8 mouse cellular contexts compared by ENCODE assay signal in genomic region chrX:53975545-53976272, GRCm38 (mm10).
DNase-seq lines count a peak whose midpoint lies in the region; ATAC-seq and TF ChIP-seq lines count a peak whose summit lies in the region.

No protein-coding gene starts in this region.

- intact Hi-C loops in left cerebral cortex, postnatal 10 days (cut with DNase I), result no loop called here

- H3K4me3 ChIP-seq in testis, adult 2 months (ENCODE audit: control insufficient read depth, low read depth, low read length), result peak overlapping the region; percentile 9; the same call in 1 of the 2 replicates
- peak overlapping the region; percentile 32 for H3K4me3 ChIP-seq in forebrain, postnatal 0 days (ENCODE audit: low read depth, low read length)
- H3K4me3 ChIP-seq in liver, embryonic 14.5 days (ENCODE audit: insufficient read depth in 1 of 2, low read depth in 2 of 2, low read length in 2 of 2), result no peak overlapping the region
- peak overlapping the region; percentile 29 for H3K4me3 ChIP-seq in stomach, postnatal 0 days (ENCODE audit: low read depth, low read length)

- H3K9me3 ChIP-seq in forebrain, postnatal 0 days (ENCODE audit: low read length), result no peaks in the 10 kb centered on the region
- H3K9me3 ChIP-seq in liver, embryonic 14.5 days (ENCODE audit: control insufficient read depth, low read length), result no peaks in the 10 kb centered on the region
- no peaks in the 10 kb centered on the region for H3K9me3 ChIP-seq in stomach, postnatal 0 days (ENCODE audit: control insufficient read depth, low read length)

- no peak overlapping the region for H3K27ac ChIP-seq in testis, adult 2 months (ENCODE audit: control insufficient read depth, insufficient read depth, low read depth, low read length)
- H3K27ac ChIP-seq in forebrain, postnatal 0 days (ENCODE audit: low read depth, low read length), result no peak overlapping the region
- H3K27ac ChIP-seq in liver, embryonic 14.5 days, result no peak overlapping the region
- H3K27ac ChIP-seq in stomach, postnatal 0 days (replicated peaks), result no peak overlapping the region

- WGBS in forebrain, postnatal 0 days, result 31% methylated on average over 28 of the region's 28 CpGs
- 10% methylated on average over 27 of the region's 28 CpGs for WGBS in liver, embryonic 14.5 days (ENCODE audit: insufficient replicate concordance)
- 22% methylated on average over 26 of the region's 28 CpGs for WGBS in stomach, postnatal 0 days

- DNase-seq in testis, postnatal 10 days (ENCODE audit: low spot score), result no peak
- no peak for DNase-seq in forebrain, postnatal 0 days
- no peak for DNase-seq in liver, embryonic 14.5 days (ENCODE audit: low read depth in 3 of 3, low spot score in 3 of 3)
- no peak for DNase-seq in stomach, postnatal 0 days (ENCODE audit: low spot score)
- no peak for DNase-seq in left cerebral cortex, postnatal 10 days (ENCODE audit: extremely low spot score in 1 of 2, low spot score in 2 of 2)
- DNase-seq in adrenal gland, adult (ENCODE audit: inconsistent age in 2 of 2, low spot score in 1 of 2), result no peak
- DNase-seq in yolk sac, embryonic 10.5 days (ENCODE audit: low spot score), result no peak

- peak overlapping the region; percentile 63 for H3K4me2 ChIP-seq in forebrain, postnatal 0 days (ENCODE audit: low read depth)
- 0 out of 2 replicates have a peak overlapping the region, but pooled peaks have one; percentile 6 for H3K4me2 ChIP-seq in liver, embryonic 14.5 days (ENCODE audit: low read depth)
- peak overlapping the region; percentile 52 for H3K4me2 ChIP-seq in stomach, postnatal 0 days (replicated peaks; ENCODE audit: low read depth)

- TF ChIP-seq POLR2A in testis, adult 2 months (IDR thresholded peaks at IDR 0.05; ENCODE audit: control insufficient read depth, low read depth, low read length), result no peak

- H3K36me3 ChIP-seq in testis, adult 2 months (ENCODE audit: control insufficient read depth, insufficient read depth, low read length), result no peaks in the 10 kb centered on the region
- H3K36me3 ChIP-seq in forebrain, postnatal 0 days (ENCODE audit: insufficient read depth), result no peaks in the 10 kb centered on the region
- H3K36me3 ChIP-seq in liver, embryonic 14.5 days (replicated peaks; ENCODE audit: control insufficient read depth, insufficient read depth, low read depth), result no peaks in the 10 kb centered on the region
- H3K36me3 ChIP-seq in stomach, postnatal 0 days (ENCODE audit: control insufficient read depth, insufficient read depth, low read length), result no peaks in the 10 kb centered on the region

- ATAC-seq in forebrain, postnatal 0 days, result no peak
- no peak for ATAC-seq in liver, embryonic 14.5 days (ENCODE audit: insufficient read depth)
- no peak for ATAC-seq in stomach, postnatal 0 days (ENCODE audit: low FRiP score, low TSS enrichment)

- peaks cover 9% of the 10 kb centered on the region for H3K4me1 ChIP-seq in testis, adult 2 months (ENCODE audit: control insufficient read depth, insufficient read depth, low read length)
- H3K4me1 ChIP-seq in forebrain, postnatal 0 days (ENCODE audit: insufficient read depth), result no peaks in the 10 kb centered on the region
- H3K4me1 ChIP-seq in liver, embryonic 14.5 days (replicated peaks; ENCODE audit: control insufficient read depth in 2 of 2, insufficient read depth in 2 of 2, low read length in 1 of 2), result no peaks in the 10 kb centered on the region
- no peaks in the 10 kb centered on the region for H3K4me1 ChIP-seq in stomach, postnatal 0 days (replicated peaks; ENCODE audit: control insufficient read depth, insufficient read depth)

- H3K27me3 ChIP-seq in testis, adult 2 months (ENCODE audit: control insufficient read depth, insufficient read depth, low read length), result no peaks in the 10 kb centered on the region
- no peaks in the 10 kb centered on the region for H3K27me3 ChIP-seq in forebrain, postnatal 0 days (ENCODE audit: insufficient read depth, low read length)
- peaks cover 5% of the 10 kb centered on the region; the same call in 1 of the 2 replicates for H3K27me3 ChIP-seq in liver, embryonic 14.5 days (ENCODE audit: control insufficient read depth, insufficient read depth, low read length)
- H3K27me3 ChIP-seq in stomach, postnatal 0 days (ENCODE audit: control insufficient read depth, insufficient read depth, low read length), result no peaks in the 10 kb centered on the region

- TF ChIP-seq EP300 in liver, embryonic 14.5 days (IDR thresholded peaks at IDR 0.05; ENCODE audit: low read depth), result no peak
- TF ChIP-seq EP300 in stomach, postnatal 0 days (optimal IDR thresholded peaks at IDR 0.05), result no peak

- no peak overlapping the region for H3K9ac ChIP-seq in forebrain, postnatal 0 days
- no peak overlapping the region for H3K9ac ChIP-seq in liver, embryonic 14.5 days (replicated peaks)
- H3K9ac ChIP-seq in stomach, postnatal 0 days (ENCODE audit: low read length), result no peak overlapping the region

- no peak for TF ChIP-seq CTCF in testis, adult 2 months (IDR thresholded peaks at IDR 0.05; ENCODE audit: control insufficient read depth, insufficient read depth, insufficient replicate concordance, low read depth, low read length)
- no peak for TF ChIP-seq CTCF in forebrain, postnatal 0 days (IDR thresholded peaks at IDR 0.05; ENCODE audit: low read depth)
- no peak for TF ChIP-seq CTCF in liver, embryonic 14.5 days (IDR thresholded peaks at IDR 0.05; ENCODE audit: low read depth)
- no peak for TF ChIP-seq CTCF in stomach, postnatal 0 days (IDR thresholded peaks at IDR 0.05; ENCODE audit: low read depth)

Comparison
In these comparisons a context has a peak if more than half of its experiments do, and no peak if none do; other contexts are left out.
1. H3K4me3 ChIP-seq: peak in testis, adult 2 months (single experiment), forebrain, postnatal 0 days (single experiment) and stomach, postnatal 0 days (single experiment); none in liver, embryonic 14.5 days (0 of 2).
2. H3K4me2 ChIP-seq: peak in every context shown above with its lines; median percentile 63 in forebrain, postnatal 0 days; 52 in stomach, postnatal 0 days; 6 in liver, embryonic 14.5 days.